Mouse (Mus musculus): ENCODE results near the gene Sbds. TPM values are rescaled to one million over a fixed set of nuclear protein-coding genes. Genes with fewer than 3 reads are reported as not detected.
"Not testable (repeated sequence)": the region's sequence is repeated elsewhere in the genome, so short reads cannot be mapped to it uniquely, and the experiment has no call there.

Gene Sbds
- polyA plus RNA-seq, 1 experiment from 2014 or later: 56.7 TPM

DNA sequence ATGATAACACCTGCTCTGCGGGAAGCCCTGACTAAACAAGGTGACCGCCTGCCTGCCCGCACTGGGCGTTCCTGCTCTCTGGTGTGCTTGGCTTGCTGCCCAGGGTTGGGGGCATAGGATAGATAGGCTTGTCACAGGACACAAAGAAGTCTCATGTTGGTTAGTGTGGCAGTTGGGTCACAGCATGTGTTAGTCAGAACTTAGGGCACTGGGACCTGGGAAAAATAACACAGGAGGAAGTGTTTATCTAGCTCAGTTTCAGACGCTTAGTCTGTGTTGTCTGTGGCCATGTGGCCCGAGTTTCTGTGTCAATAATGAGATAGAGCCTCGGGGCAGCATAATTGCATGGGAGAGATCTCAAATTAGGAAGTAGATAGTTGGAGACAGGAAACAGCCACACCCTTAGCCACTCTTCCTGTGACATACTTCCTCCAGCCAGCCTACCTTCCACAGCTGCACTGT, 22.7 kb upstream of the Sbds start:
- 78% methylated on average over 7 of the region's 7 CpGs for WGBS
- no peak overlapping the region for H3K4me3 ChIP-seq
- no peak for ATAC-seq (ENCODE audit: low FRiP score, low read depth)
- peaks cover 35% of the 10 kb centered on the region for H3K36me3 ChIP-seq
- H3K27ac ChIP-seq (replicated peaks): no peak overlapping the region
- no peaks in the 10 kb centered on the region for H3K9me3 ChIP-seq
- no peaks in the 10 kb centered on the region for H3K4me1 ChIP-seq (replicated peaks)
- no peaks in the 10 kb centered on the region for H3K27me3 ChIP-seq
- H3K9ac ChIP-seq: no peak overlapping the region
- no peak overlapping the region for H3K4me2 ChIP-seq

- Histone ChIP-seq H3K4me3 (no peak overlapping the region), H3K36me3 (peaks cover 34% of the 10 kb centered on the region), H3K4me2 (no peak overlapping the region), H3K27ac (replicated peaks) (no peak overlapping the region), H3K4me1 (replicated peaks) (no peaks in the 10 kb centered on the region), H3K9ac (no peak overlapping the region), H3K9me3 (no peaks in the 10 kb centered on the region), H3K27me3 (no peaks in the 10 kb centered on the region)
- WGBS: 52% methylated on average over 4 of the region's 4 CpGs
- ATAC-seq (ENCODE audit: low FRiP score, low read depth): no peak
Observed at GRCm38 (mm10) chr5:130275509-130275908, 20.2 kb upstream of the Sbds start.

DNA sequence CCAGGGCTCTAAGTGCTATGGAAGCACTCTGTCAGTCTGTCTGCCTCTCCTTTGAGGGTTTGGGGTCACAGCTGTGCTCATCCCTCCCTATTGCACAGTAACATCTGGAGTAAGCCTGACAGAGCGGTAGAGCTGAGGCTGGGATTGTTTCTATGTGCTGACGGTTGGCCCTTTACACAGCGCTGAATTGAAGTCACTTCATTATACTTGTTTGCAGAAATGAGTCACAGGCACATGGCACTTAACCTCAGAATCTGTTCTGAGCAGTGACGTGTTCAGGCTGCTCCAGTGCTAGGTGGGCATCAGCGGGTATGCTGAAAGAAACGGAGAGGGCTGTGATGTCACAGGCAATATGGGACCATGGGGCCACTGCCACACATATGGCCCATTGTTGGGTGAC, 17.7 kb upstream of the Sbds start:
- ATAC-seq (ENCODE audit: low FRiP score, low read depth): no peak
- H3K9me3 ChIP-seq: no peaks in the 10 kb centered on the region
- H3K4me1 ChIP-seq (replicated peaks): no peaks in the 10 kb centered on the region
- H3K27ac ChIP-seq (replicated peaks): no peak overlapping the region
- no peaks in the 10 kb centered on the region for H3K27me3 ChIP-seq
- peaks cover 25% of the 10 kb centered on the region for H3K36me3 ChIP-seq
- WGBS: 89% methylated on average over 6 of the region's 6 CpGs
- H3K9ac ChIP-seq: no peak overlapping the region
- H3K4me2 ChIP-seq: no peak overlapping the region
- no peak overlapping the region for H3K4me3 ChIP-seq

DNA sequence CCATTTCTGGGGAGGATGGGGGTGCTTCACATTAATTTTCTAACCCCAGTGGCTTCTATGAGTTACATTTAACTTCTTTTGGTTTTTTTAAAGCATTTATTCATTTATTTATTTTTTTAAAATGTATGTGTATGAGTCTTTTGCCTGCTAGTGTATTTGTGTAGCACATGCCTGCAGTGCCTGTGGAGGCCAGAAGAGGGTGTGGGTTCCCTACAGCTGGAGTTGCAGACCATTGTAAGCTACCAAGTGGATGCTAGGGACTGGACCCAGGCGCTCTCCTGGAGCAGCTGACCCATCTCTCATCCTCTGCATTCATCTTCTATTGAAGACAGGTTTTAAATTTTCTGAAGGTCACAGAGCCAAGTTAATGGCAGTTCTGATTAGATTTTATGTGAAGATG, 17.0 kb upstream of the Sbds start:
- Histone ChIP-seq H3K9me3 (no peaks in the 10 kb centered on the region), H3K36me3 (peaks cover 25% of the 10 kb centered on the region; the same call in 1 of the 2 replicates), H3K4me3 (no peak overlapping the region), H3K9ac (no peak overlapping the region), H3K4me2 (no peak overlapping the region), H3K27me3 (no peaks in the 10 kb centered on the region), H3K27ac (replicated peaks) (no peak overlapping the region), H3K4me1 (replicated peaks) (no peaks in the 10 kb centered on the region)
- WGBS: 97% methylated on average over 1 of the region's 1 CpGs
- no peak for ATAC-seq (ENCODE audit: low FRiP score, low read depth)

DNA sequence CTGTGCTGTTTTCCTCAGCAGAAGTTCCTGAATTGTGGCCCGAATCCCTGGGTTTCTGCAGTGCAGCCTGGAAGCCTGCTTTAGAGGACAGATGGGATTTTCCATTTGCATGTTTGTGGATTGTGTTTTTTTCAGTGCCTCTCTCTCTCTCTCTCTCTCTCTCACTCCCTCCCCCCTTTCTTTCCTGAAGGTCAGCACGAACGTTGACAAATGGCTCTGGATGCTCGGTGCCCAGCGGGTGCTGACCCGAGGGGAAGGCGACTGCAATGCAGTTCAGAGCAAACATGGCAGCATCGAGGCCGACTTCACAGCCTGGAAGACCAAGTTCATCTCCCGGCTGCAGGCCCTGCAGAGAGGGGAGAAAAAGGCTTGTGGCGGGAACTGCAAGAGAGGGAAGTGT, 13.6 kb upstream of the Sbds start:
- Histone ChIP-seq H3K4me2 (no peak overlapping the region), H3K36me3 (peaks cover 26% of the 10 kb centered on the region; the same call in 1 of the 2 replicates), H3K9me3 (no peaks in the 10 kb centered on the region), H3K4me1 (replicated peaks) (no peaks in the 10 kb centered on the region), H3K9ac (no peak overlapping the region), H3K27me3 (no peaks in the 10 kb centered on the region), H3K27ac (replicated peaks) (no peak overlapping the region), H3K4me3 (no peak overlapping the region)
- WGBS: 82% methylated on average over 11 of the region's 11 CpGs
- no peak for ATAC-seq (ENCODE audit: low FRiP score, low read depth)

DNA sequence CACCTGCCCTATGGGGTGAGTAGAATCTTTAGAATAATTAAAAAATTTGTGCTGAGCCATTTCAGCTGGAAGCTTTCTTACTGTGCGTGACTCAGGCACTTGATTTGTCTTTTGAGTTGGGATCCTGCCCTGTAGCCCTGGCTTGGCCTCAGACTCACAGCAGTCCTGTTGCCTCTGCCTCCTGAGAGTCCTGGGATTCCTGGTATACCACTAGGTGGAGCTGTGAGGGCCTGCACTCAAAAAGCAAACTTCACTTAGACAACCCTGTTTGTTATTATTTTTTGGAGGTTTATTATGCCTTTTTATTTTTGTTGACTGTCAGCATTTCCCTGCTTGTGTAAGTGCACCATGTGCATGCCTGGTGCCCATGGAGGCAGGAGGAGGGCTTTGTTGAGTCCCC, 12.0 kb upstream of the Sbds start:
- Histone ChIP-seq H3K9me3 (no peaks in the 10 kb centered on the region), H3K4me1 (replicated peaks) (no peaks in the 10 kb centered on the region), H3K4me2 (no peak overlapping the region), H3K36me3 (peaks cover 26% of the 10 kb centered on the region; the same call in 1 of the 2 replicates), H3K9ac (no peak overlapping the region), H3K4me3 (no peak overlapping the region), H3K27me3 (no peaks in the 10 kb centered on the region), H3K27ac (replicated peaks) (no peak overlapping the region)
- ATAC-seq (ENCODE audit: low FRiP score, low read depth): no peak
- WGBS: 89% methylated on average over 1 of the region's 1 CpGs

DNA sequence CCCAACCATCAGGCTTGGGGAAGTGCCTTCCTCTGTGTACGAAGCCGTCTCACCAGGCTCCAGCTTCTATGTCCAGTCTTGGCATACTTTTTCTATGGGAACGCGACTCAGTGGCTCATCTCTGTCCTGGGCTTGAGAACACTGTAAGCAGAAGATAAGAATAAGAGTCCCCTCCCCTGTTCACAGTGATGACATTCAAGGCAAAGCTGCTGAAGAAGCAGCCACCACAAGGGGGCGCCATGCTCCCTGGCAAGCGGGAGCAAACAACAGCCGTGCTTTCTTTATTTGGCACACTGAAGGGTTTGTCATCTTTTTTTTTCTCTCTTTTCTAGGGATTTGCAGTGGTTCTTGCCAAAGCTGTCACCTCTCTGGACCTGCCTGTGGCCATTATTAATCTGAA, 11.3 kb upstream of the Sbds start:
- Histone ChIP-seq H3K4me2 (no peak overlapping the region), H3K4me3 (no peak overlapping the region), H3K27me3 (no peaks in the 10 kb centered on the region), H3K27ac (replicated peaks) (no peak overlapping the region), H3K4me1 (replicated peaks) (no peaks in the 10 kb centered on the region), H3K9me3 (no peaks in the 10 kb centered on the region), H3K9ac (no peak overlapping the region), H3K36me3 (peaks cover 26% of the 10 kb centered on the region; the same call in 1 of the 2 replicates)
- ATAC-seq (ENCODE audit: low FRiP score, low read depth): no peak
- WGBS: 86% methylated on average over 7 of the region's 7 CpGs

DNA sequence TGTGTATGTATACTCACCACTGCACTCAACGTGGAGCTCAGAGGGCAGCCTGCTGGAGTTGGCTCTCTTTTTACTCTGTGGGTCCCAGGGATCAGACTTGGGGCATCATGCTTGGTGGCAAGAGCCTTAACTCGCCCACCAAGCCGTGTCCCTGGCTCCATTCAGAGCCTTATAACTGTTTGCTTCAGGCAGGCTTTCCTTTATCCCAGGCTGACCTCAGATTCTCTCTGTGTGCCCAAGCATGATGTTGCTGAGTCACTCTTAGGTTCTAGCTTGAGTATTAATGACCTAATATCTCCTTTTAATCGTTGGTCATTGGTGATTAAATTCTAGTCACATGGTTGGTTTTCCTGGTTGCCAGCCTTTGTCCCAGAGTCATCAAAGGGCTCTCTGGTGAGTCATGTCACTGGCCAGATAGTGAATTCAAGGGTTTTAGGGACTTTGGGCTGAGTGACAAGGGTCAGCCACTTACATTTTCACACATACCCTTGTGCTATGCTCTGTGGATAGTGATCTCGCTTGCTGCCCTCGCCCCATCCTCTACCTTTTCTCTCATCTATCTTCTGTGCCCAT, 9.2 kb upstream of the Sbds start:
- Histone ChIP-seq H3K27me3 (no peaks in the 10 kb centered on the region), H3K36me3 (0 out of 2 replicates have a peak, but pooled peaks cover 16% of the 10 kb centered on the region), H3K4me3 (no peak overlapping the region), H3K4me2 (no peak overlapping the region), H3K4me1 (replicated peaks) (no peaks in the 10 kb centered on the region), H3K9me3 (no peaks in the 10 kb centered on the region), H3K9ac (no peak overlapping the region), H3K27ac (replicated peaks) (no peak overlapping the region)
- ATAC-seq (ENCODE audit: low FRiP score, low read depth): no peak
- 91% methylated on average over 6 of the region's 6 CpGs for WGBS

- no peak overlapping the region for H3K9ac ChIP-seq
Observed at GRCm38 (mm10) chr5:130263454-130263853, 8.1 kb upstream of the Sbds start.

DNA sequence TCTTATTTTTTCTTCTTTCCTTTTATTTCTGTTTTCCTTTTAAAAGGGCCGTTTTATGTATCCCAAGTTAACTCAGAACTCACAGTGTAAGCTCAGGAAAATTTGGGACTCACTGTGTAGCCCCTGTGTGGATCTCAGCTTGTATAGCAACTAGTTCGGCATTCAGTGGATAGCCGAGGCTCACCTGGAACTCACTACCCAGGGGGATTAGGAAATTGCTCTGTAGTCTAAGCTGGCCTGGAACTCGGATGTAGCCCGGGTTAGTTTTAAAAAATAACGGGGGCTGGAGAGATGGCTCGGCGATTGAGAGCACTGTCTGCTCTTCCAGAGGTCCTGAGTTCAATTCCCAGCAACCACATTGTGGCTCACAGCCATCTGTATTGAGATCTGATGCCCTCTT, 2.0 kb upstream of the Sbds start:
- ATAC-seq (ENCODE audit: low FRiP score, low read depth): no peak
- no peaks in the 10 kb centered on the region for H3K27me3 ChIP-seq
- peak overlapping the region; percentile 85 for H3K27ac ChIP-seq (replicated peaks)
- no peaks in the 10 kb centered on the region for H3K9me3 ChIP-seq
- WGBS: 10% methylated on average over 8 of the region's 8 CpGs
- H3K36me3 ChIP-seq: peaks cover 10% of the 10 kb centered on the region
- peak overlapping the region; percentile 77 for H3K9ac ChIP-seq
- peaks cover 34% of the 10 kb centered on the region for H3K4me1 ChIP-seq (replicated peaks)
- H3K4me2 ChIP-seq: peak overlapping the region; percentile 76
- peak overlapping the region; percentile 91 for H3K4me3 ChIP-seq

More at GRCm38 (mm10) chr5:130263454-130263853, 8.1 kb upstream of the Sbds start:
- Histone ChIP-seq H3K9me3 (no peaks in the 10 kb centered on the region), H3K4me1 (replicated peaks) (no peaks in the 10 kb centered on the region), H3K4me2 (no peak overlapping the region), H3K36me3 (0 out of 2 replicates have a peak, but pooled peaks cover 13% of the 10 kb centered on the region), H3K27ac (replicated peaks) (no peak overlapping the region), H3K27me3 (no peaks in the 10 kb centered on the region), H3K4me3 (no peak overlapping the region)
- ATAC-seq (ENCODE audit: low FRiP score, low read depth): no peak
- WGBS: 77% methylated on average over 11 of the region's 11 CpGs

DNA sequence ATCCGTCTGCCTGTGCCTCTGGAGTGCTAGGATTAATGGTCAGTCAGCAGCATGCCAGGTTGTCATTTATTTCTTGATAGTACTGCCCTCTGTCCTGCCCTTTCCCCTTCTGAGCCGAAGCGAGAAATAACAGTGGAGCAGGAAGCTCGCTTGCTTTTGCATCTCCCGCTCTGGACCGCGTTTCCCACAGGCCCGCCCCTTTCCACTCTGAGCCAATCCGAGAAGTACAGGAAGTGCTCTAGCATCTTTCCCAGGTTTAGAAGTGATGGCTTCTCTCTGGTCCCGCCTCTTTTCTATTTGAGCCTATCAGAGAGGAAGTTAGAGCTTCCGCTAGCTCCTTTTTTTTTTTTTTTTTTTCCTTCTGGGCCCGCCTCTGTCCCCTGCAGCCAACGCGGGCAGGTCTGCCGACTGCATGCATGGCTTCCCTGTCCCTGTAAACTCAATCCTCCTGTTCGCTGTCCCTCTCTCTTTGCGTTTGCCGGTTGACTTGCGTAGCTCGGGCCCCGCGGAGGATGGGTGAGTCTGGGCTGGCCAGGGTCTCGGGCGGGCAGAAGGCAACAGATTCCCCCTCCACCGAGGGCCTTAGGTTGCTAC, 1.4 kb upstream of the Sbds start:
- Histone ChIP-seq H3K9ac (peak overlapping the region; percentile 77), H3K4me3 (peak overlapping the region; percentile 91), H3K9me3 (no peaks in the 10 kb centered on the region), H3K27ac (replicated peaks) (peak overlapping the region; percentile 85), H3K27me3 (no peaks in the 10 kb centered on the region), H3K4me2 (peak overlapping the region; percentile 76), H3K4me1 (replicated peaks) (peaks cover 34% of the 10 kb centered on the region), H3K36me3 (peaks cover 12% of the 10 kb centered on the region)
- ATAC-seq (ENCODE audit: low FRiP score, low read depth): peak; percentile 95
- WGBS: under 1% methylated on average over 25 of the region's 25 CpGs

DNA sequence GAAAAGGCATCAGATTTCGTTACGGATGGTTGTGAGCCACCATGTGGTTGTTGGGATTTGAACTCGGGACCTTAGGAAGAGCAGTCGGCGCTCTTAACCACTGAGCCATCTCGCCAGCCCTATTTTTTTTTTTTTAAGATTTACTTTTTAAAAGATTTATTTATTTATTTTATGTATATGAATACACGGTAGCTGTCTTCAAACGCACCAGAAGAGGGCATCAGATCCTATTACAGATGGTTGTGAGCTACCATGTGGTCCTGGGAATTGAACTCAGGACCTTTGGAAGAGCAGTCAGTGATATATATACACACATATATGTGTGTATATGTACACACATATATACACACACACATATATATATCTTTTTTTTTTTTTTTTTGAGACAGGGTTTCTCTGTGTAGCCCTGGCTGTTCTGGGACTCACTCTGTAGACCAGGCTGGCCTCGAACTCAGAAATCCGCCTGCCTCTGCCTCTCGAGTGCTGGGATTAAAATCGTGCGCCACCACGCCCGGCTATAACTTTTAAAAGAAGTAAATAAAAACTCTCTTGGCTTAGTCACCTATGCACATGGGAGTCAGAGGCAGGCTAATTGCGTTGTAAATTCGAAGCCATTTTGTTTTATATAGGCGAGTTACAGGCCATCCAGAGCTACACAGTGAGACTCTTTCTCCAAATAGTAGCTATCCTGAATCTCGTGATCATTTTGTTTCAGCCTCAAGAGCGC, 632 bp upstream of the Sbds start:
- not testable (repeated sequence) for H3K9me3 ChIP-seq, H3K9ac ChIP-seq, H3K27me3 ChIP-seq
- H3K4me3 ChIP-seq: peak overlapping the region; percentile 91
- H3K4me1 ChIP-seq (replicated peaks): peaks cover 34% of the 10 kb centered on the region
- peak overlapping the region; percentile 76 for H3K4me2 ChIP-seq
- peaks cover 17% of the 10 kb centered on the region for H3K36me3 ChIP-seq
- peak overlapping the region; percentile 90 for H3K27ac ChIP-seq (replicated peaks)
- WGBS: 33% methylated on average over 20 of the region's 20 CpGs
- peak; percentile 4; the same call in 1 of the 2 replicates for ATAC-seq (ENCODE audit: low FRiP score, low read depth)

Data from hindbrain, embryonic 15.5 days (tissue).